Mouse (Mus musculus) hindbrain, embryonic 11.5 days (tissue): ENCODE results near the gene Mat2a. TPM values are rescaled to one million over a fixed set of nuclear protein-coding genes. Genes with fewer than 3 reads are reported as not detected.
A peak's percentile ranks its signal among the peaks of the same experiment; 100 is the strongest.

Experiments used
- ATAC-seq: fragments of 200-750 bp; cut with Nextera tagmentation; 2 replicates; pipeline ENCODE4 v1.8.0; 2017; ENCODE audit warnings: mild to moderate bottlenecking, moderate TSS enrichment, moderate library complexity; ENCODE audit not compliant: low FRiP score
- DNase-seq: peaks from one replicate; pipeline ENCODE4 v3.0.0-alpha.2; 2015; ENCODE audit warnings: low spot score
- H3K27ac ChIP-seq: fragments of 300-500 bp; sonication (generic); 2 replicates; pipeline ENCODE4 v1.5.1; 2014; ENCODE audit warnings: mild to moderate bottlenecking, low read depth, low read length
- H3K27me3 ChIP-seq: fragments of 300-500 bp; sonication (generic); 2 replicates; pipeline ENCODE4 v1.6.1; 2014; ENCODE audit warnings: mild to moderate bottlenecking, low read length, moderate library complexity, mixed read lengths; ENCODE audit not compliant: control insufficient read depth, insufficient read depth
- H3K36me3 ChIP-seq: fragments of 300-500 bp; sonication (generic); 2 replicates; pipeline ENCODE4 v1.6.1; 2014; ENCODE audit warnings: mild to moderate bottlenecking, low read length, moderate library complexity, mixed read lengths; ENCODE audit not compliant: control insufficient read depth, insufficient read depth
- H3K4me1 ChIP-seq: fragments of 300-500 bp; sonication (generic); replicated peaks from 2 replicates; pipeline ENCODE4 v1.6.1; 2014; ENCODE audit warnings: low read length, mixed read lengths; ENCODE audit not compliant: control insufficient read depth, insufficient read depth
- H3K4me2 ChIP-seq: fragments of 300-500 bp; sonication (generic); replicated peaks from 2 replicates; pipeline ENCODE4 v1.6.1; 2014; ENCODE audit warnings: mild to moderate bottlenecking, low read depth, low read length
- H3K4me3 ChIP-seq: fragments of 300-500 bp; sonication (generic); 2 replicates; pipeline ENCODE4 v1.5.1; 2014; ENCODE audit warnings: low read depth, low read length
- H3K9ac ChIP-seq: fragments of 300-500 bp; sonication (generic); 2 replicates; pipeline ENCODE4 v1.6.1; 2014; ENCODE audit warnings: low read depth, low read length
- H3K9me3 ChIP-seq: fragments of 300-500 bp; sonication (generic); 2 replicates; pipeline ENCODE4 v1.6.1; 2016; ENCODE audit warnings: low read length; ENCODE audit not compliant: control insufficient read depth
- whole genome bisulfite sequencing: fragments of 180-500 bp; shearing (Covaris S2); extraction: QIAGEN DNeasy Blood & Tissue Kit; methylation state at CpG from one replicate; pipeline ENCODE4 v1.1.7; 2014; 5-methylcytosine and 5-hydroxymethylcytosine counted together
- polyA plus RNA-seq: library from polyadenylated mRNA; unstranded; fragments of >200 nt; fragmentation: Nextera tagmentation; extraction: Ambion mirVana; gene quantifications from 2 replicates; pipeline ENCODE4 v1.2.1, GENCODE M21; 2014

Mat2a gene
- polyA plus RNA-seq, 1 experiment from 2014 or later: 409 TPM

DNA sequence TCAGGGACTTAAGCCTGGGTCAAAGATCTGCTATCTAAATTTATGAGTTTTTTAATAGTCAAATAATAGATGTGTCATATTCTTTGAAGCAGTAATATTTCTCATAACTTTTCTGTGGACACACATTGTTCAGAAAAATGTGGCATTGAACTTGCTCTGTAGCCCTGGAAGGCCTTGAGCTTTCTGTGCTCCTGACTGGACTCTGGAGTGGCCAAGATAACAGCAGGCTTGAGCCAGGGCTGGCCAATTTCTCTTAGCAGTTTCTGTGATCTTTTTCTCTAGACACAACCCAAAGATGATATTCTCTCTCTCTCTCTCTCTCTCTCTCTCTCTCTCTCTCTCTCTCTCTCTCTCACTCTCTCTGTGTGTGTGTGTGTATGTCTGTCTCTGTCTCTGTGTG lies 5.7 kb upstream of the Mat2a start:
- Histone ChIP-seq H3K4me3 (no peak overlapping the region), H3K9me3 (no peaks in the 10 kb centered on the region), H3K36me3 (no peaks in the 10 kb centered on the region), H3K27ac (no peak overlapping the region), H3K4me2 (no peak overlapping the region), H3K9ac (no peak overlapping the region), H3K27me3 (no peaks in the 10 kb centered on the region), H3K4me1 (0 out of 2 replicates have a peak, but pooled peaks cover 3% of the 10 kb centered on the region)
- ATAC-seq (no peak), DNase-seq (no peak)

- ATAC-seq: no peak
- Histone ChIP-seq H3K27me3 (no peaks in the 10 kb centered on the region), H3K36me3 (no peaks in the 10 kb centered on the region), H3K9me3 (no peaks in the 10 kb centered on the region), H3K9ac (no peak overlapping the region), H3K4me2 (no peak overlapping the region), H3K4me3 (no peak overlapping the region), H3K27ac (no peak overlapping the region), H3K4me1 (0 out of 2 replicates have a peak, but pooled peaks cover 3% of the 10 kb centered on the region)
- no peak for DNase-seq
- 89% methylated on average over 1 of the region's 1 CpGs for WGBS
These were observed 3.7 kb upstream of the Mat2a start for GRCm38 (mm10) chr6:72442921-72443604.

DNA sequence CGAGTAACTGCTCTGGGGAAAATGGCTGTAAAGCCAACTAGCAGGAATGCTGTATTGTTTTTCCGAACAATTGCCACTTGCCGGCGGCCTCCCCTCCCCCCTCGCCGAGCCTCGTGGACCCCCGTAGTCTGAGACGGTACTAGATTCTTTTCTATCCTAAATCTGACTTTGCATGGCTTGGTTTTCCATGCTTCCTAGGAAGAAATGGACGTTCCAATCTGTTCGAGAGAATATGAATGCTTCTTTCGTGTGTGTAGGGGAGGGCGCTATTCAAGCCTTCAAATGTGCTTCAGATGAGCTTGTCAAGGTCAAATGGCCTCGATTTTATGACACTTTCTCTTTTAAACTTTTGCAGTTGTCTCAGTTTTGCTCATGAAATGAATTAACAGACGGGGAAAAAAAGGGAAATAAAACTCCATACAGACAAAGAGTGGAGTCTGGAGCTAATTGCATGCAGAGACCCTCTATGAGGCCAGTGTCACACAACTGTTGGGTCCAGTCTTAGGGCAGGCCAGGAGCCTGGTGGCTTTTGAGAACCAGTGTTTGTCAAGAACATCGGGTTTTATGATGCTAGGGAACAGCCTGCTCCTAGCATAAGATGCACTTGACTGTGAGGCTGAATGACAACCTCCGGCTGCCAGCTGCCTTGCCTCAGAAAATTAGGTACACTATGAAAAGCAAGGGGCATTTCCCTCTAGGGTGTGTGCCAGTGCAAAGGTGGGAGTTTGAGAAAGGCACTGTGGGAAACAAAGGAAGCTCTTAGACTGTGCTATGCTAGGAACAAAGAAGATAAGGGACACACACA lies 1.0 kb upstream of the Mat2a start:
- Histone ChIP-seq H3K9me3 (no peaks in the 10 kb centered on the region), H3K36me3 (peaks cover 10% of the 10 kb centered on the region), H3K27me3 (no peaks in the 10 kb centered on the region), H3K4me2 (peak overlapping the region; percentile 62), H3K4me1 (0 out of 2 replicates have a peak, but pooled peaks cover 3% of the 10 kb centered on the region), H3K9ac (peak overlapping the region; percentile 100), H3K27ac (peak overlapping the region; percentile 97), H3K4me3 (peak overlapping the region; percentile 97)
- WGBS: 11% methylated on average over 17 of the region's 17 CpGs
- no peak for ATAC-seq
- DNase-seq: peak; percentile 56

GRCm38 (mm10) chr6:72438862-72439354 lies 450 bp downstream of the Mat2a start:
- WGBS: under 1% methylated on average over 45 of the region's 57 CpGs
- H3K9me3 ChIP-seq: no peaks in the 10 kb centered on the region

GRCm38 (mm10) chr6:72438226-72438625 lies 1.1 kb downstream of the Mat2a start:
- no peaks in the 10 kb centered on the region for H3K9me3 ChIP-seq
- no peaks in the 10 kb centered on the region for H3K27me3 ChIP-seq
- H3K4me1 ChIP-seq: 0 out of 2 replicates have a peak, but pooled peaks cover 3% of the 10 kb centered on the region
- peak overlapping the region; percentile 97 for H3K4me3 ChIP-seq
- H3K4me2 ChIP-seq: peak overlapping the region; percentile 62
- WGBS: 6% methylated on average over 5 of the region's 5 CpGs
- DNase-seq: peak; percentile 25
- H3K36me3 ChIP-seq: peaks cover 13% of the 10 kb centered on the region
- peak overlapping the region; percentile 100 for H3K9ac ChIP-seq
- no peak overlapping the region for H3K27ac ChIP-seq
- no peak for ATAC-seq

More at GRCm38 (mm10) chr6:72438862-72439354, 450 bp downstream of the Mat2a start:
- H3K4me2 ChIP-seq: peak overlapping the region; percentile 62
- peak overlapping the region; percentile 97 for H3K27ac ChIP-seq
- peak overlapping the region; percentile 100 for H3K9ac ChIP-seq
- ATAC-seq: peak; percentile 23
- peak; percentile 84 for DNase-seq
- H3K27me3 ChIP-seq: no peaks in the 10 kb centered on the region
- H3K4me3 ChIP-seq: peak overlapping the region; percentile 97
- H3K4me1 ChIP-seq: 0 out of 2 replicates have a peak, but pooled peaks cover 3% of the 10 kb centered on the region
- peaks cover 13% of the 10 kb centered on the region for H3K36me3 ChIP-seq

DNA sequence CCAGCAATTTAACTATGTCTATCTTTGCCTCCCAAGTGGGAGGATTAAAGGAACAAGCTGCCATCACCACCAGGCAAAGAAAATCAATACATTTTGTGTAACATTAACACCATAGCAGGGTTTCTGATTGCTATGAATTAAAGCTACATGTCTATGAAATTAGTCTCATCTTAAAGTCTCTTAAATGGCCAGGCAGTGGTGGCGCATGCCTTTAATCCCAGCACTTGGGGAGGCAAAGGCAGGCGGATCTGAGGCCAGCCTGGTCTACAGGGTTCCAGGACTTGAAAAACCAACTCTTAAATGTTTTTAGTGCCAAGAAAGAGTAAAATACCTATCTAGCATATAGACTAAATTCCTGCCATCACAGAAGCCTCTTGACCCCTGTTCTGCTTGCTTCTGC lies 7.2 kb downstream of the Mat2a start:
- Histone ChIP-seq H3K27ac (no peak overlapping the region), H3K4me3 (no peak overlapping the region), H3K9ac (no peak overlapping the region), H3K4me2 (no peak overlapping the region), H3K36me3 (peaks cover 15% of the 10 kb centered on the region), H3K4me1 (no peaks in the 10 kb centered on the region), H3K27me3 (no peaks in the 10 kb centered on the region), H3K9me3 (no peaks in the 10 kb centered on the region)
- DNase-seq (no peak), ATAC-seq (no peak)
- 82% methylated on average over 2 of the region's 2 CpGs for WGBS

DNA sequence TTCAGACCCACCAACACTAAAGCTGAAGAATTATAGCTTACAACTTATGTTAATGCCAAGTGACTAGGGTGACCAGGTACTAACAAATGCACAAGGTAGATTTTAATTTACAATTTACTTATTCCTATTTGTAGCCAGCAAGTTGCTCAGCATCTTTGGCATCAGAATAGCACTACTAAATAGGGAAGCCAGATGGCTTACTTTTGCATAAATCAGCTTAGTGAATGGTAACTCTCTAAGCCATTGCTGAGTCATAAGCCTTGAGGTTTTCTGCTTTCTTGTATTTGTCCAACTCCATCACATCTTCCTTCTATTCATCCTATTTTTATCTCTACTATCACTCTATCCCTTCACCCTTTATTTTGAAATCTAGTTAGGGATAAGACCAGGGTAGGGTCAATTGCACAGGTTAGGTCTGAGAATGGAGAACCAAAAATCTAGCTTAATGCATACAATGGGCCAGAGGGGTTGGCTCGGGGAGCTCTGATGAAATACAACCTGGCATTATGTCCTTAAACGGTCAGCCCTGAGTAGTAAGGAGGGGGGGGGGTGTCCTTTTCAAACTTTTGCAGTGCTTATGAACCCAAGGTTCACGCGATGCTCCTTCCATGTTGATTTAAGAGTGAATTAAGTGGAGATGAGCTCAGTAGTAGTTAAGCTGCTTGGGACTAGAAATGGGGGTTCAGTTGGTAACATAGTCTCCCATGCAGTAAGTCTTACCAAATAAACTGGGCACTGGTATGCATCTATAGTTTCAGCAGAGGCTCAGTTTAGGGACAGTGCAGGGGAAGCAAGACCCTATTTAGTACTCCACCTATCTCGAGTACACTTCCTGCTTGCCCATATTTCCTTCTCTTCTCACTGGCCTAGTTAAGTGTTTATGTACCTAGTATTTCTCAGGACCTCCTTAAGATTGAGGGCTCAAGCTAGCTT lies 8.1 kb downstream of the Mat2a start:
- DNase-seq (no peak), ATAC-seq (peak; percentile 33; the same call in 1 of the 2 replicates)
- 38% methylated on average over 5 of the region's 5 CpGs for WGBS
- no peak overlapping the region for H3K4me3 ChIP-seq
- no peaks in the 10 kb centered on the region for H3K4me1 ChIP-seq
- H3K9me3 ChIP-seq: no peaks in the 10 kb centered on the region
- no peak overlapping the region for H3K4me2 ChIP-seq
- H3K27ac ChIP-seq: no peak overlapping the region
- H3K9ac ChIP-seq: no peak overlapping the region
- H3K36me3 ChIP-seq: peaks cover 10% of the 10 kb centered on the region
- H3K27me3 ChIP-seq: no peaks in the 10 kb centered on the region
